Mouse (Mus musculus) B cell, adult 2 months (primary cell): ENCODE measurements at regions not wholly inside any gene's neighbourhood (a gene's known extent, or its start where the extent isn't known, plus 50 kb on each side); places are given as distances from the start of the nearest gene placed in this dataset.

Source experiments
- DNase-seq, 2 experiments: peaks; one replicate each; pipeline ENCODE4 v3.0.0; 2022

- DNase-seq, result no peak
These were observed 286.9 kb upstream of the Gprin3 start for GRCm38 (mm10) chr6:59713004-59713403.

GRCm38 (mm10) chr6:59684985-59685384, 258.9 kb upstream of the Gprin3 start:
- DNase-seq, result no peak

GRCm38 (mm10) chr6:59667356-59667755, 241.3 kb upstream of the Gprin3 start:
- DNase-seq, result peak in 1 of 2 experiments; percentile 8
